Comparison of ENCODE assay signal across 9 mouse cellular contexts in genomic region chr19:47864721-47865120, GRCm38 (mm10). TPM values are rescaled to one million over a fixed set of nuclear protein-coding genes. Genes with fewer than 3 reads are reported as not detected.
DNase-seq lines count a peak whose midpoint lies in the region; ATAC-seq and TF ChIP-seq lines count a peak whose summit lies in the region.
"Had no signal": no experiment of that assay in that cellular context is flagged by ENCODE, and none has a peak within 500 bp of the region (broad histone marks: within the 10 kb centered on the region; RNA-seq: fewer than 3 reads in every experiment).

No protein-coding gene starts in this region.

- H3K4me3 ChIP-seq in kidney, postnatal 0 days (replicated peaks; ENCODE audit: low read depth, low read length), result peak overlapping the region; percentile 55; the same call in 1 of the 2 replicates
- peak overlapping the region; percentile 64 for H3K4me3 ChIP-seq in forebrain, embryonic 11.5 days (ENCODE audit: low read depth, low read length)
- H3K4me3 ChIP-seq in intestine, embryonic 16.5 days (ENCODE audit: low read length), result peak overlapping the region; percentile 67
- H3K4me3 ChIP-seq in midbrain, embryonic 16.5 days (ENCODE audit: low read depth, low read length), result peak overlapping the region; percentile 77

- DNase-seq in kidney, postnatal 0 days (ENCODE audit: low spot score), result no peak
- no peak for DNase-seq in kidney, adult 11 months
- DNase-seq in forebrain, embryonic 11.5 days (ENCODE audit: low spot score), result no peak
- no peak for DNase-seq in frontal cortex, postnatal 36 days (ENCODE audit: low spot score in 2 of 2)
- no peak for DNase-seq in urinary bladder, adult 2 months (ENCODE audit: low spot score)
- DNase-seq in adrenal gland, postnatal 36 days, result no peak

- no peak for TF ChIP-seq CTCF in kidney, postnatal 0 days (IDR thresholded peaks at IDR 0.05; ENCODE audit: low read depth)

- H3K9ac ChIP-seq in kidney, postnatal 0 days (ENCODE audit: low read depth, low read length), result 0 out of 2 replicates have a peak overlapping the region, but pooled peaks have one; percentile 81
- peak overlapping the region; percentile 89; the same call in 1 of the 2 replicates for H3K9ac ChIP-seq in forebrain, embryonic 11.5 days (ENCODE audit: low read length)
- H3K9ac ChIP-seq in intestine, embryonic 16.5 days (ENCODE audit: low read depth, low read length), result no peak overlapping the region
- peak overlapping the region; percentile 94; the same call in 1 of the 2 replicates for H3K9ac ChIP-seq in midbrain, embryonic 16.5 days (ENCODE audit: low read depth, low read length)

- no peaks in the 10 kb centered on the region for H3K27me3 ChIP-seq in kidney, postnatal 0 days (ENCODE audit: insufficient read depth, low read length)
- no peaks in the 10 kb centered on the region for H3K27me3 ChIP-seq in forebrain, embryonic 11.5 days (ENCODE audit: control insufficient read depth, insufficient read depth, low read length)
- no peaks in the 10 kb centered on the region for H3K27me3 ChIP-seq in intestine, embryonic 16.5 days (replicated peaks; ENCODE audit: control insufficient read depth, insufficient read depth, low read length)
- no peaks in the 10 kb centered on the region for H3K27me3 ChIP-seq in midbrain, embryonic 16.5 days (ENCODE audit: control insufficient read depth, insufficient read depth, low read depth, low read length)

- WGBS in kidney, postnatal 0 days, result 83% methylated on average over 7 of the region's 7 CpGs
- 84% methylated on average over 7 of the region's 7 CpGs for WGBS in forebrain, embryonic 11.5 days
- 82% methylated on average over 7 of the region's 7 CpGs for WGBS in intestine, embryonic 16.5 days
- 84% methylated on average over 7 of the region's 7 CpGs for WGBS in midbrain, embryonic 16.5 days

- no peak overlapping the region; the same call in 1 of the 2 replicates for H3K27ac ChIP-seq in kidney, postnatal 0 days
- no peak overlapping the region for H3K27ac ChIP-seq in forebrain, embryonic 11.5 days (ENCODE audit: low read depth, low read length)
- no peak overlapping the region for H3K27ac ChIP-seq in intestine, embryonic 16.5 days (ENCODE audit: low read length)
- peak overlapping the region; percentile 94 for H3K27ac ChIP-seq in midbrain, embryonic 16.5 days (ENCODE audit: low read length)

- H3K9me3 ChIP-seq in kidney, postnatal 0 days (replicated peaks; ENCODE audit: low read length), result no peaks in the 10 kb centered on the region
- no peaks in the 10 kb centered on the region for H3K9me3 ChIP-seq in forebrain, embryonic 11.5 days (ENCODE audit: control insufficient read depth, low read length)
- H3K9me3 ChIP-seq in intestine, embryonic 16.5 days (ENCODE audit: control insufficient read depth, low read length), result no peaks in the 10 kb centered on the region
- H3K9me3 ChIP-seq in midbrain, embryonic 16.5 days (replicated peaks; ENCODE audit: control insufficient read depth, low read length, poor library complexity, severe bottlenecking), result no peaks in the 10 kb centered on the region

- peaks cover 12% of the 10 kb centered on the region; the same call in 1 of the 2 replicates for H3K36me3 ChIP-seq in kidney, postnatal 0 days (ENCODE audit: insufficient read depth, low read length)
- no peaks in the 10 kb centered on the region for H3K36me3 ChIP-seq in forebrain, embryonic 11.5 days (ENCODE audit: control insufficient read depth, insufficient read depth, low read length)
- H3K36me3 ChIP-seq in intestine, embryonic 16.5 days (ENCODE audit: control insufficient read depth, insufficient read depth, low read length), result peaks cover 12% of the 10 kb centered on the region; the same call in 1 of the 2 replicates
- H3K36me3 ChIP-seq in midbrain, embryonic 16.5 days (ENCODE audit: control insufficient read depth, insufficient read depth, low read length), result peaks cover 7% of the 10 kb centered on the region; the same call in 1 of the 2 replicates

- no peaks in the 10 kb centered on the region for H3K4me1 ChIP-seq in kidney, postnatal 0 days (replicated peaks; ENCODE audit: insufficient read depth, low read length)
- no peaks in the 10 kb centered on the region for H3K4me1 ChIP-seq in forebrain, embryonic 11.5 days (replicated peaks; ENCODE audit: control insufficient read depth, insufficient read depth, low read length)
- no peaks in the 10 kb centered on the region for H3K4me1 ChIP-seq in intestine, embryonic 16.5 days (ENCODE audit: control insufficient read depth, insufficient read depth, low read length)
- H3K4me1 ChIP-seq in midbrain, embryonic 16.5 days (ENCODE audit: control insufficient read depth, insufficient read depth, low read length), result peaks cover 9% of the 10 kb centered on the region

- no peak for ATAC-seq in kidney, postnatal 0 days (replicated peaks; ENCODE audit: low FRiP score, low read depth)
- ATAC-seq in forebrain, embryonic 11.5 days (replicated peaks; ENCODE audit: low FRiP score), result no peak
- ATAC-seq in intestine, embryonic 16.5 days, result no peak
- no peak for ATAC-seq in midbrain, embryonic 16.5 days

- peak overlapping the region; percentile 96 for H3K4me2 ChIP-seq in kidney, postnatal 0 days (ENCODE audit: low read length)
- H3K4me2 ChIP-seq in forebrain, embryonic 11.5 days (ENCODE audit: low read depth, low read length, severe bottlenecking), result peak overlapping the region; percentile 84
- H3K4me2 ChIP-seq in intestine, embryonic 16.5 days (ENCODE audit: low read depth, low read length), result peak overlapping the region; percentile 92
- peak overlapping the region; percentile 80 for H3K4me2 ChIP-seq in midbrain, embryonic 16.5 days (ENCODE audit: low read length)

RNA-seq across cellular contexts. Expression of gene Gsto2, which starts 0.6 kb away (rescaled TPM):
- 1.7 and 1.9 TPM in 2 replicates for polyA plus RNA-seq in kidney, postnatal 0 days (2015; fragmentation: Nextera tagmentation; extraction: Ambion mirVana)
- 0.76 and 1.1 TPM in 2 replicates for polyA plus RNA-seq in forebrain, embryonic 11.5 days (2014; fragmentation: Nextera tagmentation; extraction: Ambion mirVana)
- 0.68 and 1.2 TPM in 2 replicates for polyA plus RNA-seq in intestine, embryonic 16.5 days (2015; fragmentation: Nextera tagmentation; extraction: Ambion mirVana)
- 1.0 and 1.1 TPM in 2 replicates for polyA plus RNA-seq in midbrain, embryonic 16.5 days (2015; fragmentation: Nextera tagmentation; extraction: Ambion mirVana)
- 4.9 and 7.3 TPM in 2 replicates for polyA plus RNA-seq in urinary bladder, adult 2 months (2012; rRNA removed)
- total RNA-seq in adrenal gland, postnatal 36 days (2021), result 1 to 10 TPM; 1.7 to 2.6 TPM
- total RNA-seq: hematopoietic stem cell, adult 5-6 weeks had no signal

RNA-seq across cellular contexts. Expression of gene Gsto1, which starts 10.0 kb away (rescaled TPM):
- 150 and 159 TPM in 2 replicates for polyA plus RNA-seq in kidney, postnatal 0 days (2015; fragmentation: Nextera tagmentation; extraction: Ambion mirVana)
- polyA plus RNA-seq in forebrain, embryonic 11.5 days (2014; fragmentation: Nextera tagmentation; extraction: Ambion mirVana), result 75.1 and 83.2 TPM in 2 replicates
- polyA plus RNA-seq in intestine, embryonic 16.5 days (2015; fragmentation: Nextera tagmentation; extraction: Ambion mirVana), result 588 and 626 TPM in 2 replicates
- 150 and 155 TPM in 2 replicates for polyA plus RNA-seq in midbrain, embryonic 16.5 days (2015; fragmentation: Nextera tagmentation; extraction: Ambion mirVana)
- 478 and 508 TPM in 2 replicates for polyA plus RNA-seq in urinary bladder, adult 2 months (2012; rRNA removed)
- total RNA-seq in adrenal gland, postnatal 36 days (2021), result 100 to 1,000 TPM in 1 of 2 experiments, 10 to 100 TPM in 1; 92.1 to 145 TPM

RNA-seq across cellular contexts. Expression of gene Cfap43, which starts 54.4 kb away (rescaled TPM):
- polyA plus RNA-seq in kidney, postnatal 0 days (2015; fragmentation: Nextera tagmentation; extraction: Ambion mirVana), result 0.06 and 0.16 TPM in 2 replicates
- polyA plus RNA-seq in forebrain, embryonic 11.5 days (2014; fragmentation: Nextera tagmentation; extraction: Ambion mirVana), result 0.04 and 0.15 TPM in 2 replicates
- polyA plus RNA-seq in intestine, embryonic 16.5 days (2015; fragmentation: Nextera tagmentation; extraction: Ambion mirVana), result 0.11 and 0.15 TPM in 2 replicates
- 1.7 and 1.9 TPM in 2 replicates for polyA plus RNA-seq in midbrain, embryonic 16.5 days (2015; fragmentation: Nextera tagmentation; extraction: Ambion mirVana)
- polyA plus RNA-seq in urinary bladder, adult 2 months (2012; rRNA removed), result 0.21 and 0.66 TPM in 2 replicates
- total RNA-seq in adrenal gland, postnatal 36 days (2021), result not detected

RNA-seq across cellular contexts. Expression of gene Itprip, which starts 54.4 kb away (rescaled TPM):
- 10.7 and 12.1 TPM in 2 replicates for polyA plus RNA-seq in kidney, postnatal 0 days (2015; fragmentation: Nextera tagmentation; extraction: Ambion mirVana)
- 18.8 and 20.4 TPM in 2 replicates for polyA plus RNA-seq in forebrain, embryonic 11.5 days (2014; fragmentation: Nextera tagmentation; extraction: Ambion mirVana)
- polyA plus RNA-seq in intestine, embryonic 16.5 days (2015; fragmentation: Nextera tagmentation; extraction: Ambion mirVana), result 8.0 and 8.8 TPM in 2 replicates
- polyA plus RNA-seq in midbrain, embryonic 16.5 days (2015; fragmentation: Nextera tagmentation; extraction: Ambion mirVana), result 3.5 and 4.3 TPM in 2 replicates
- 6.3 and 7.8 TPM in 2 replicates for polyA plus RNA-seq in urinary bladder, adult 2 months (2012; rRNA removed)
- 10 to 100 TPM; 17.9 to 25.1 TPM for total RNA-seq in adrenal gland, postnatal 36 days (2021)
